Mouse (Mus musculus): ENCODE results near the gene Nae1.

Nae1 gene

GRCm38 (mm10) chr8:104533551-104533950 is 886 bp downstream of the Nae1 start:
- in situ Hi-C loops (cut with MboI, MseI): no loop called here

GRCm38 (mm10) chr8:104529671-104530070 is 4.8 kb downstream of the Nae1 start:
- in situ Hi-C loops (cut with MboI, MseI): no loop called here

GRCm38 (mm10) chr8:104517872-104518271 is 16.6 kb downstream of the Nae1 start:
- in situ Hi-C loops (cut with MboI, MseI): no loop called here

- in situ Hi-C loops (cut with MboI, MseI): no loop called here
Measured at GRCm38 (mm10) chr8:104510134-104510533, 24.3 kb downstream of the Nae1 start.

GRCm38 (mm10) chr8:104509061-104510006 is 25.1 kb downstream of the Nae1 start, which contains the start of gene Terb1:
Gene Terb1 (minus strand): TSS chr8:104509910.
- in situ Hi-C loops (cut with MboI, MseI): no loop called here

- in situ Hi-C loops (cut with MboI, MseI): loop anchor here (25.0 kb wide), 1 partner anchor 1117 kb away; no protein-coding TSS in a partner anchor
Measured at GRCm38 (mm10) chr8:104479091-104479490, 55.3 kb downstream of the Nae1 start.

- in situ Hi-C loops (cut with MboI, MseI): no loop called here
Measured at GRCm38 (mm10) chr8:104472465-104472864, 62.0 kb downstream of the Nae1 start.

GRCm38 (mm10) chr8:104467463-104467862 is 67.0 kb downstream of the Nae1 start:
- in situ Hi-C loops (cut with MboI, MseI): no loop called here

All from regulatory T cell (primary cell).